Mouse (Mus musculus): ENCODE measurements around the gene Il15ra. TPM values are rescaled to one million over a fixed set of nuclear protein-coding genes. Genes with fewer than 3 reads are reported as not detected.
"Not testable (repeated sequence)": the region's sequence is repeated elsewhere in the genome, so short reads cannot be mapped to it uniquely, and the experiment has no call there.

Il15ra gene
- total RNA-seq, 1 experiment from 2014 or later = 22.9 TPM

- peak; percentile 10; the same call in 1 of the 2 replicates for ATAC-seq (replicated peaks; ENCODE audit: insufficient number of reproducible peaks, low FRiP score, low TSS enrichment, poor library complexity, severe bottlenecking)
Measured at GRCm38 (mm10) chr2:11706030-11706745, 1.1 kb downstream of the Il15ra start.

GRCm38 (mm10) chr2:11706746-11707065 is 1.6 kb downstream of the Il15ra start:
- ATAC-seq (replicated peaks; ENCODE audit: insufficient number of reproducible peaks, low FRiP score, low TSS enrichment, poor library complexity, severe bottlenecking) = no peak

GRCm38 (mm10) chr2:11708538-11708937 is 3.4 kb downstream of the Il15ra start:
- no peak for ATAC-seq (replicated peaks; ENCODE audit: insufficient number of reproducible peaks, low FRiP score, low TSS enrichment, poor library complexity, severe bottlenecking)

GRCm38 (mm10) chr2:11710101-11710500 is 5.0 kb downstream of the Il15ra start:
- ATAC-seq (replicated peaks; ENCODE audit: insufficient number of reproducible peaks, low FRiP score, low TSS enrichment, poor library complexity, severe bottlenecking) = not testable (repeated sequence)

GRCm38 (mm10) chr2:11712483-11712990 is 7.4 kb downstream of the Il15ra start:
- ATAC-seq (replicated peaks; ENCODE audit: insufficient number of reproducible peaks, low FRiP score, low TSS enrichment, poor library complexity, severe bottlenecking) = no peak

GRCm38 (mm10) chr2:11713021-11713420 is 7.9 kb downstream of the Il15ra start:
- no peak for ATAC-seq (replicated peaks; ENCODE audit: insufficient number of reproducible peaks, low FRiP score, low TSS enrichment, poor library complexity, severe bottlenecking)

GRCm38 (mm10) chr2:11714535-11714934 is 9.4 kb downstream of the Il15ra start:
- no peak for ATAC-seq (replicated peaks; ENCODE audit: insufficient number of reproducible peaks, low FRiP score, low TSS enrichment, poor library complexity, severe bottlenecking)

- ATAC-seq (replicated peaks; ENCODE audit: insufficient number of reproducible peaks, low FRiP score, low TSS enrichment, poor library complexity, severe bottlenecking) = no peak
Measured at GRCm38 (mm10) chr2:11718573-11718972, 13.5 kb downstream of the Il15ra start.

GRCm38 (mm10) chr2:11722564-11722963 is 17.5 kb downstream of the Il15ra start:
- ATAC-seq (replicated peaks; ENCODE audit: insufficient number of reproducible peaks, low FRiP score, low TSS enrichment, poor library complexity, severe bottlenecking) = no peak

- no peak for ATAC-seq (replicated peaks; ENCODE audit: insufficient number of reproducible peaks, low FRiP score, low TSS enrichment, poor library complexity, severe bottlenecking)
Measured at GRCm38 (mm10) chr2:11727574-11727973, 22.5 kb downstream of the Il15ra start.

- ATAC-seq (replicated peaks; ENCODE audit: insufficient number of reproducible peaks, low FRiP score, low TSS enrichment, poor library complexity, severe bottlenecking) = no peak
Measured at GRCm38 (mm10) chr2:11729091-11729490, 24.0 kb downstream of the Il15ra start.

- ATAC-seq (replicated peaks; ENCODE audit: insufficient number of reproducible peaks, low FRiP score, low TSS enrichment, poor library complexity, severe bottlenecking) = no peak
Measured at GRCm38 (mm10) chr2:11732978-11733377, 27.9 kb downstream of the Il15ra start.

- no peak for ATAC-seq (replicated peaks; ENCODE audit: insufficient number of reproducible peaks, low FRiP score, low TSS enrichment, poor library complexity, severe bottlenecking)
Measured at GRCm38 (mm10) chr2:11735853-11736252, 30.8 kb downstream of the Il15ra start.

GRCm38 (mm10) chr2:11738794-11739193 is 33.7 kb downstream of the Il15ra start:
- 0 out of 2 replicates have a peak, but pooled peaks have one; percentile 6 for ATAC-seq (replicated peaks; ENCODE audit: insufficient number of reproducible peaks, low FRiP score, low TSS enrichment, poor library complexity, severe bottlenecking)

GRCm38 (mm10) chr2:11739516-11740051 is 34.5 kb downstream of the Il15ra start:
- peak; percentile 90 for ATAC-seq (replicated peaks; ENCODE audit: insufficient number of reproducible peaks, low FRiP score, low TSS enrichment, poor library complexity, severe bottlenecking)

GRCm38 (mm10) chr2:11762541-11762940 is 57.5 kb downstream of the Il15ra start:
- no peak for ATAC-seq (replicated peaks; ENCODE audit: insufficient number of reproducible peaks, low FRiP score, low TSS enrichment, poor library complexity, severe bottlenecking)

GRCm38 (mm10) chr2:11765694-11766093 is 60.6 kb downstream of the Il15ra start:
- no peak for ATAC-seq (replicated peaks; ENCODE audit: insufficient number of reproducible peaks, low FRiP score, low TSS enrichment, poor library complexity, severe bottlenecking)

- ATAC-seq (replicated peaks; ENCODE audit: insufficient number of reproducible peaks, low FRiP score, low TSS enrichment, poor library complexity, severe bottlenecking) = no peak
Measured at GRCm38 (mm10) chr2:11766485-11767160, 61.5 kb downstream of the Il15ra start.

GRCm38 (mm10) chr2:11767161-11767545 is 62.1 kb downstream of the Il15ra start:
- no peak for ATAC-seq (replicated peaks; ENCODE audit: insufficient number of reproducible peaks, low FRiP score, low TSS enrichment, poor library complexity, severe bottlenecking)

GRCm38 (mm10) chr2:11771701-11772100 is 66.6 kb downstream of the Il15ra start:
- no peak for ATAC-seq (replicated peaks; ENCODE audit: insufficient number of reproducible peaks, low FRiP score, low TSS enrichment, poor library complexity, severe bottlenecking)
